Mouse (Mus musculus) gonadal fat pad, adult 2 months (tissue): ENCODE results near the gene AC170998.1. TPM values are rescaled to one million over a fixed set of nuclear protein-coding genes. Genes with fewer than 3 reads are reported as not detected.
"Not testable (repeated sequence)": the region's sequence is repeated elsewhere in the genome, so short reads cannot be mapped to it uniquely, and the experiment has no call there.

Source experiments
- DNase-seq: peaks from one replicate; pipeline ENCODE4 v3.0.0-alpha.2; 2012; ENCODE audit warnings: low read depth
- polyA plus RNA-seq: library from polyadenylated mRNA; depleted of rRNA; stranded (reverse); fragments of >200 nt; gene quantifications from 2 replicates; pipeline ENCODE4 v1.2.3, GENCODE M21; 2012; rRNA removed

AC170998.1 gene
- polyA plus RNA-seq, 1 experiment = 0.50 TPM

DNA sequence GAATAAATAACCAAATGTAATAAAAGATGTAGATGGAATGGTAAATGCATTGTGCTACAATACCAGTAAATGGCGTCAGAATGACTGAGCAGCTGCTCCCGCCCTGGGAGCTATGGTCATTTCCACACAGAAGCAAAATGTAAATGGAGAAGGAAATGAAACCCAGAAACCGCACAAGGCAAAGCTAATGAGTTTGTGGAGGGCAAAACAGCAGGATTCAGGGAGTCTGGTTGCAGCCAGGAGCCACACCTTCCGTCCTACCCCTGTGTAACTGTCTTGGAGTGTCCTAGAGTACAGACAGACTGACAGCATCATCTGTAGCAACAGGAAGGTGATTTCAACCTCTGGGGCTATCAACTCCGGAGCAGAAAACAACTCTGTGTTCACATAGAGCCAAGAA lies 30.6 kb downstream of the AC170998.1 start:
- no peak for DNase-seq

DNA sequence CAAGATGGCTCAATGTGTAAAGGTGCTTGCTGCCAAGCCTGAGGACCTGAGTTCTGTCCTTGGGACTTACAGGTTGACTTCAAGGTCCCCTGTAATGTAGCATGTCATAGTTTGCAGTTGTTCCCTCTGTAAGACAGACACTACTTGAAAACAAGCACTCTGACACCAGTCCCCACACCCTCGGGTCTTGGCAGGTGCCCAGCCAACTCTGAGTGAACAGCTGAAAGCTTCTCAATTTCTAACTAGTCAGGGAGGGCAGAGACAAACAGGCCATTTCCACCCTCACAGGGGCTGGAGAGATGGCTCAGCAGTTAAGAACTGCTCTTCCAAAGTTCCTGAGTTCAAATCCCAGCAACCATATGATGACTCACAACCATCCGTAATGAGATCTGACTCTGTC lies 31.6 kb downstream of the AC170998.1 start:
- no peak for DNase-seq

DNA sequence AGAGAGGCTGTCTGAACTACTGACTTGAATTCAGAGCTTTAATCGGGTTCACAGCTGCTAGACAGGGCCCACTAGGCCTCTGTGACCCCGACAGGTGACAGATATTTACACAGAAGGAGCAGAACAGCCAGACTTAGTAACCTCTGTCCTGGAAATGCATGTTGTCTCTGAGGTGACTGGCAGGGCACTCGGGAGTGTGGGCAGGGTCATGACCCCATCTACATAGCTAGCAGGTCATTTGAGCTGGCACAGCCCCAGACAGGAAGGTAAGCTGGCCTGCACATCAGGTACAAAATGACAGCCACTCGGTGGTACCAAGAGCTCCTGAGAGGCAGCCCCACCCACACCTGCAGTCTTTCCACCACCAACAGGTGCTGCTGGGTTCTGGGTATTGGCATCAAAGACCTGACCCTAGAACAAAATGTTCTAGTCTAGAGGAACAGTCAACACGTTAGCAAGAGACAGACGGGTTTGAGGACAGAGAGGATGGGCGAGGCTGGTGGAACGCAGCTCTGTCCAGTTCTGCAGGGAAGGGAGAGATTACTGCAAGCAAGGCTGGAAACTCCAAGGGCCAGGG lies 34.9 kb downstream of the AC170998.1 start:
- no peak for DNase-seq

- DNase-seq = no peak
These were observed 36.0 kb downstream of the AC170998.1 start for GRCm38 (mm10) chr17:28761871-28762270.

DNA sequence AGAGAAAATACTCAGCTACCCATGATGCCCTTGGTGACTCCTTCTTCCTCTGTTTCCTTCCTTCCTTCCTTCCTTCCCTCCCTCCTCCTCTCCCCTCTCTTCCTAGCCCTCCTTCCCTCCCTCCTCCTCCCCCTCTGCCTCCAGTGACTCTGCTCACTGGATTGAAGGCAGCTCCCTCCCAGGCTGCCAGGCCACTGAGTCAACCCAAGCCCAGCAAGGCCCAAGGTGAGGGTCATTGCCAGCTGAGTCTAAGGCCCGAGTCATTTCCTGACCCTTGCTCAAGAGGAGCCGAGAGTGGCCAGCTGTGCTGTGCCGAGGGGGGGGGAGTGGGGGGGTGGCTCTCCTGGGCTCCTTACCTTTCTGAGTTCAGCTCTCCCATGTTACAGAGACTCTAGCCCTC lies 40.3 kb downstream of the AC170998.1 start:
- DNase-seq = no peak

DNA sequence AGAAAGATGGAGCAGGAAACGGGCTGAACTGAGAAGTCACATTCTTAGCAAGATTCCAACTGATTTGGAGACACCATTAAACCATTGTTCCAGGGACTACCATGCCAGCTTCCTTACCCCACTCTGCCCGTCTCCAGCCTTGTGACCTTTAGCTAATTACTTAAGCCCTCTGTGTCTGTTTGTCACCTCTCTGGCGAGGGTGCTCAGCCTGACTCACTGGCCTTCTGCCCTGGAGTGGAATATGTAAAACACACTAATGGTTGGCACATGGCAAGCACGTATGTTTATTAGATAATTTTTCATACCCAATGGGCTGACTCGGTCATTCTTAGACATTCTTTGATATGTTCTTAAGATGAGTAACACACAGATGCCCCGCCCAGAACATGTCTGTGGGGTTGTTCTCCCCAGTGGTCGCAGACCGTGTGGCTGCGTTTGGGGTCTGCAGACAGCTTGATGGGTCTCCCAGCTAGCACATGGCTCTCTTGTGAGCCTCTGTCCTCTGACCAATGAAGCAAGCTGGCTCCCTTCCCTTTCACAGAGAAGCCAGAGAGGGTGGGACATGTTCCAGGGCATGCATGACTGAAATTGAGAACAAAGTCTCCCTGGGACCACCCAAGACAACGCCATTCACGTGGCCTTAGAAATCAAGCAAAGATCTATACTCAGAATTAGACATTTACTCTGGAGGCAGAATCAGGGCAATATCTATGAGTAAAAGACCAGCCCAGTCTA lies 41.1 kb downstream of the AC170998.1 start:
- no peak for DNase-seq

DNA sequence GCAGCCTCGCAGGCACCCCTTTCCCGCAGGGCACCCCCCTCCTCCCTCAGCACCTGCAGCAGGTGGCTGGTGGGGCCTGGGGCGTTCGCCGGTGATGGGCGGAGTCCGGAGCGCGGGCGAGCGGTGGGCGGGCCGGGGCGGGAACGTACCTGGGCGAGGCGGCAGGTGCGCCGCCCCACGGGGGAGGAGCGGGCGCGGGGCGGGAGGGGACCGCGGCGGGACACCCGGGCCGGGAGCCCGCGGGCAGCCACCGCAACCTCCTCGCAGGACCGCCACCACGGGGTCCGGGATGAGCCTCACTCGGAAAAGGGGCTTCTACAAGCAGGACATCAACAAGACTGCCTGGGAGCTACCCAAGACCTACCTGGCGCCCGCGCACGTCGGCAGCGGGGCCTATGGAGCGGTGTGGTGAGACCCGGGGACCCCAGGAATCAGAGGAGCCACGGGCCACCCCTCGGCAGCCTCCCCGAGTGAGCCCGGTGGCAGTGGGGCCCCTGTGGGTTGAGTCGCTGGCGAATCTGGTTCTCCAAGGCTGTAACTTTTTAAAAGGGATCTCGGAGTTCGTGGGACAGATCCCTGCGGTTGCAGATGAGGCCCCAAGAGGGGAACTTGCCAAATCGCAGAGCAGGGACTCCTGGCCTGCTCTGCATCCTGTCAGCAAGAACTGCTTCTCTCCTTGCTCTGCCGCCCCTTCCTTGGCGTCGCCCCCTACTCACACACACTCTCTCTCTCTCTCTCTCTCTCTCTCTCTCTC lies 43.4 kb downstream of the AC170998.1 start, which contains the start of gene Mapk13:
Mapk13 (plus strand) TSS at position 177 of the 754 bp plus-strand sequence.
- DNase-seq = no peak

GRCm38 (mm10) chr17:28769875-28770421 lies 44.1 kb downstream of the AC170998.1 start:
- no peak for DNase-seq

DNA sequence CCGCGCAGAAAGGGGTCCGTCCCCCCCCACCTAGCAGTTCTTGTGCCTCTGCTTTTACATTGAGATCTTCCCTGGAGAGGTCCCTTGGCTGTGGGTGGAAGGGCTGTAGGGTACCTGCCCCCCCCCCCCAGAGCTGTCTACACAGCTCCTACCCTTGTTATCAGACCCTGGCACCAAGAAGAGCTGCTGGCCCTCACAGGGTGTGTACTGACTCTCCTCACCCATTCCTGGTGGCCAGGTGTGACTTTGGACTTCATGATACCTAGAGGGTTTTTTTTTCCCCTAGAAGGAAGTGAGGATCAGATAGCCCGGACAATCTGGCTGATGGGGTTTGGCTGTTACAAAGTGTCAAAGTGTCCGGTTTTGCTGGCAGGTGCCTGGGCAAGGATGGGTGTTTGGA lies 45.4 kb downstream of the AC170998.1 start:
- DNase-seq = no peak

DNA sequence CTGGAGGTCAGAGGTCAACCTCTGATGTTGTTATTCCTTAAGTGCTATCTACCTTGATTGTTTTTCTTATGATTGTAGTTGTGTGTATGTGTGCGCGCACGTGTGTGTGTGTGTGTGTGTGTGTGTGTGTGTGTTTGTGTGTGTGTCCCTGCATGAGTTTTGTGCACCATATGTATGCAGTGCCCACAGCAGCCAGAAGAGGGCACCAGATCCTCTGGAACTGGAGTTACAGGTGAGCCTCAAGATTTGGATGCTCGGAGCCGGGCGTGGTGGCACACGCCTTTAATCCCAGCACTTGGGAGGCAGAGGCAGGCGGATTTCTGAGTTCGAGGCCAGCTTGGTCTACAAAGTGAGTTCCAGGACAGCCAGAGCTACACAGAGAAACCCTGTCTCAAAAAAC lies 48.4 kb downstream of the AC170998.1 start:
- DNase-seq = not testable (repeated sequence)

- no peak for DNase-seq
These were observed 49.3 kb downstream of the AC170998.1 start for GRCm38 (mm10) chr17:28775161-28775560.

Other genes starting within 250 kb of the AC170998.1 start
- gene Fkbp5, start 208.6 kb upstream of the AC170998.1 start, polyA plus RNA-seq = 133 and 182 TPM in 2 replicates
- 2.2 and 2.4 TPM in 2 replicates for gene Armc12, start 195.3 kb upstream of the AC170998.1 start, polyA plus RNA-seq
- gene Clpsl2, start 176.7 kb upstream of the AC170998.1 start, polyA plus RNA-seq = 1,738 and 2,096 TPM in 2 replicates
- gene Clps, start 165.3 kb upstream of the AC170998.1 start, polyA plus RNA-seq = 1.7 and 8.1 TPM in 2 replicates
- gene Lhfpl5, start 150.4 kb upstream of the AC170998.1 start, polyA plus RNA-seq = not detected in 2 replicates
- gene Srpk1, start 103.4 kb upstream of the AC170998.1 start, polyA plus RNA-seq = 20.4 and 22.5 TPM in 2 replicates
- 2.3 and 3.0 TPM in 2 replicates for gene Slc26a8, start 35.9 kb upstream of the AC170998.1 start, polyA plus RNA-seq
- gene Mapk14, start 34.8 kb upstream of the AC170998.1 start, polyA plus RNA-seq = 72.3 and 73.3 TPM in 2 replicates
- 24.3 and 30.1 TPM in 2 replicates for gene Mapk13, start 43.2 kb downstream of the AC170998.1 start, polyA plus RNA-seq
- 33.6 and 35.5 TPM in 2 replicates for gene Brpf3, start 75.0 kb downstream of the AC170998.1 start, polyA plus RNA-seq
- gene Pnpla1, start 132.3 kb downstream of the AC170998.1 start, polyA plus RNA-seq = 1.7 and 1.8 TPM in 2 replicates
- 0.28 and 0.30 TPM in 2 replicates for gene 4930539E08Rik, start 189.2 kb downstream of the AC170998.1 start, polyA plus RNA-seq
- 0.88 and 1.9 TPM in 2 replicates for gene Pxt1, start 217.8 kb downstream of the AC170998.1 start, polyA plus RNA-seq
- 32.9 and 37.7 TPM in 2 replicates for gene Kctd20, start 225.9 kb downstream of the AC170998.1 start, polyA plus RNA-seq